Mouse (Mus musculus) intestine, postnatal 0 days (tissue): ENCODE results near the gene Rpl26. TPM values are rescaled to one million over a fixed set of nuclear protein-coding genes. Genes with fewer than 3 reads are reported as not detected.

Experiments
- ATAC-seq: fragments of 200-750 bp; cut with Nextera tagmentation; 2 replicates; pipeline ENCODE4 v1.8.0; 2017; ENCODE audit warnings: mild to moderate bottlenecking, moderate TSS enrichment, moderate library complexity
- H3K27ac ChIP-seq: fragments of 300-500 bp; sonication (generic); 2 replicates; pipeline ENCODE4 v1.5.1; 2014; ENCODE audit warnings: mild to moderate bottlenecking, low read depth, low read length, moderate library complexity
- H3K27me3 ChIP-seq: fragments of 300-500 bp; sonication (generic); replicated peaks from 2 replicates; pipeline ENCODE4 v1.6.1; 2014; ENCODE audit warnings: low read length, mixed read lengths; ENCODE audit not compliant: control insufficient read depth, insufficient read depth
- H3K36me3 ChIP-seq: fragments of 300-500 bp; sonication (generic); 2 replicates; pipeline ENCODE4 v1.6.1; 2014; ENCODE audit warnings: mild to moderate bottlenecking, moderate library complexity; ENCODE audit not compliant: control insufficient read depth, insufficient read depth
- H3K4me1 ChIP-seq: fragments of 300-500 bp; sonication (generic); replicated peaks from 2 replicates; pipeline ENCODE4 v1.6.1; 2014; ENCODE audit warnings: antibody characterized with exemption, low read length, mixed read lengths; ENCODE audit not compliant: control insufficient read depth, insufficient read depth
- H3K4me2 ChIP-seq: fragments of 300-500 bp; sonication (generic); replicated peaks from 2 replicates; pipeline ENCODE4 v1.6.1; 2014; ENCODE audit warnings: low read depth, mild to moderate bottlenecking, moderate library complexity
- H3K4me3 ChIP-seq: fragments of 300-500 bp; sonication (generic); 2 replicates; pipeline ENCODE4 v1.5.1; 2014; ENCODE audit warnings: low read depth, low read length
- H3K9ac ChIP-seq: fragments of 300-500 bp; sonication (generic); 2 replicates; pipeline ENCODE4 v1.6.1; 2014; ENCODE audit warnings: mild to moderate bottlenecking, low read depth, low read length
- H3K9me3 ChIP-seq: fragments of 300-500 bp; sonication (generic); 2 replicates; pipeline ENCODE4 v1.6.1; 2016; ENCODE audit warnings: mixed run types; ENCODE audit not compliant: control insufficient read depth
- CTCF ChIP-seq: sonication (generic); IDR thresholded peaks from 2 replicates; pipeline ENCODE4 v1.5.1; 2016; ENCODE audit warnings: low read depth, mild to moderate bottlenecking, control low read depth, antibody characterized with exemption, moderate library complexity
- WGBS: fragments of 180-500 bp; shearing (Covaris S2); extraction: QIAGEN DNeasy Blood & Tissue Kit; methylation state at CpG from one replicate; pipeline ENCODE4 v1.1.7; 2014; 5-methylcytosine and 5-hydroxymethylcytosine counted together
- polyA plus RNA-seq: library from polyadenylated mRNA; unstranded; fragments of >200 nt; fragmentation: Nextera tagmentation; extraction: Ambion mirVana; gene quantifications from 2 replicates; pipeline ENCODE4 v1.2.1, GENCODE M21; 2015

The Rpl26 gene
- polyA plus RNA-seq, 1 experiment from 2014 or later: 623 TPM

- WGBS: 88% methylated on average over 8 of the region's 8 CpGs
- no peak for ATAC-seq
These were observed 1.6 kb upstream of the Rpl26 start for GRCm38 (mm10) chr11:68899815-68900214.

GRCm38 (mm10) chr11:68900519-68901350 lies 648 bp upstream of the Rpl26 start:
- Histone ChIP-seq H3K36me3 (peaks cover 21% of the 10 kb centered on the region), H3K4me1 (0 out of 2 replicates have a peak, but pooled peaks cover 3% of the 10 kb centered on the region), H3K9ac (0 out of 2 replicates have a peak overlapping the region, but pooled peaks have one; percentile 18), H3K4me2 (peak overlapping the region; percentile 77), H3K27ac (no peak overlapping the region), H3K4me3 (peak overlapping the region; percentile 74), H3K9me3 (no peaks in the 10 kb centered on the region), H3K27me3 (no peaks in the 10 kb centered on the region)
- no peak for TF ChIP-seq CTCF
- ATAC-seq: peak; percentile 20
- WGBS: 26% methylated on average over 31 of the region's 31 CpGs

More at GRCm38 (mm10) chr11:68899815-68900214, 1.6 kb upstream of the Rpl26 start:
- no peak overlapping the region for H3K4me2 ChIP-seq
- H3K4me3 ChIP-seq: no peak overlapping the region
- no peak overlapping the region for H3K27ac ChIP-seq
- H3K9ac ChIP-seq: no peak overlapping the region
- H3K9me3 ChIP-seq: no peaks in the 10 kb centered on the region
- 0 out of 2 replicates have a peak, but pooled peaks cover 3% of the 10 kb centered on the region for H3K4me1 ChIP-seq
- TF ChIP-seq CTCF: no peak
- peaks cover 15% of the 10 kb centered on the region for H3K36me3 ChIP-seq
- H3K27me3 ChIP-seq: no peaks in the 10 kb centered on the region

- Histone ChIP-seq H3K4me2 (peak overlapping the region; percentile 77), H3K36me3 (peaks cover 32% of the 10 kb centered on the region), H3K9ac (peak overlapping the region; percentile 94), H3K9me3 (no peaks in the 10 kb centered on the region), H3K27me3 (no peaks in the 10 kb centered on the region), H3K4me1 (0 out of 2 replicates have a peak, but pooled peaks cover 3% of the 10 kb centered on the region), H3K27ac (peak overlapping the region; percentile 74), H3K4me3 (peak overlapping the region; percentile 74)
- WGBS: 0% methylated on average over 10 of the region's 10 CpGs
- no peak for ATAC-seq
- no peak for TF ChIP-seq CTCF
These were observed 623 bp downstream of the Rpl26 start for GRCm38 (mm10) chr11:68902047-68902364.

- TF ChIP-seq CTCF: no peak
- Histone ChIP-seq H3K9me3 (no peaks in the 10 kb centered on the region), H3K4me2 (peak overlapping the region; percentile 77), H3K36me3 (peaks cover 34% of the 10 kb centered on the region), H3K4me3 (peak overlapping the region; percentile 74), H3K9ac (peak overlapping the region; percentile 94), H3K27ac (no peak overlapping the region), H3K27me3 (no peaks in the 10 kb centered on the region), H3K4me1 (0 out of 2 replicates have a peak, but pooled peaks cover 3% of the 10 kb centered on the region)
- WGBS: 2% methylated on average over 11 of the region's 11 CpGs
- no peak for ATAC-seq
These were observed 984 bp downstream of the Rpl26 start for GRCm38 (mm10) chr11:68902367-68902766.

- Histone ChIP-seq H3K4me2 (peak overlapping the region; percentile 77), H3K9ac (peak overlapping the region; percentile 94; the same call in 1 of the 2 replicates), H3K27me3 (no peaks in the 10 kb centered on the region), H3K4me1 (0 out of 2 replicates have a peak, but pooled peaks cover 3% of the 10 kb centered on the region), H3K36me3 (peaks cover 34% of the 10 kb centered on the region), H3K4me3 (0 out of 2 replicates have a peak overlapping the region, but pooled peaks have one; percentile 74), H3K27ac (no peak overlapping the region), H3K9me3 (no peaks in the 10 kb centered on the region)
- TF ChIP-seq CTCF: no peak
- ATAC-seq: no peak
- 73% methylated on average over 5 of the region's 5 CpGs for WGBS
These were observed 1.4 kb downstream of the Rpl26 start for GRCm38 (mm10) chr11:68902823-68903222.

- WGBS: 87% methylated on average over 2 of the region's 2 CpGs
- H3K9ac ChIP-seq: no peak overlapping the region
- H3K36me3 ChIP-seq: peaks cover 34% of the 10 kb centered on the region
- H3K27me3 ChIP-seq: no peaks in the 10 kb centered on the region
- H3K4me3 ChIP-seq: no peak overlapping the region
- H3K4me2 ChIP-seq: no peak overlapping the region
- H3K9me3 ChIP-seq: no peaks in the 10 kb centered on the region
- H3K27ac ChIP-seq: 0 out of 2 replicates have a peak overlapping the region, but pooled peaks have one; percentile 21
- no peak for TF ChIP-seq CTCF
- 0 out of 2 replicates have a peak, but pooled peaks cover 3% of the 10 kb centered on the region for H3K4me1 ChIP-seq
- no peak for ATAC-seq
These were observed 2.4 kb downstream of the Rpl26 start for GRCm38 (mm10) chr11:68903775-68904174.
